25 mouse cellular contexts compared by ENCODE assay signal in the genomic region with DNA sequence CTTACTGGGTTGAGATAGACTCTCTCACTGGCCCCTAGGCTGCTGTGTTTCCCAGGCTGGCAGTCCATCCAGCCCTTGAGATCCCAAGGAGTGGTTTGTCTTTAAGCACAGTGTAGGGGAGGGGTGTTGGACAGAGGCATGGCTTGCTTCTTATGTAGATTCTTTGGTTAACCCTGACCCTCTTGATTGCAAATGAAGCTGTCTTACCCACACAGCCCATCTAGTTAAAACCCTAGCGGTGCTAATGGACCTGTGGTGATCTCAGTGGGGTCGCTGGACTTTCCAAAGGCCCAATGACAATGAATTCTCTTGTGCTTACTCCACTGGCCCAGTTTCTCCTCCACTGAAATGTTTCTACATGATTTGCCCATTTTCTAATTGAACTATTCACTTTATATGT. TPM values are rescaled to one million over a fixed set of nuclear protein-coding genes. Genes with fewer than 3 reads are reported as not detected.
DNase-seq lines count a peak whose midpoint lies in the region; ATAC-seq and TF ChIP-seq lines count a peak whose summit lies in the region.
"Had no signal": no experiment of that assay in that cellular context is flagged by ENCODE, and none has a peak within 500 bp of the region (broad histone marks: within the 10 kb centered on the region; RNA-seq: fewer than 3 reads in every experiment).

No protein-coding gene starts in this region.

- H3K36me3 ChIP-seq in forebrain, embryonic 12.5 days (replicated peaks): no peaks in the 10 kb centered on the region
- H3K36me3 ChIP-seq in forebrain, postnatal 0 days (ENCODE audit: insufficient read depth): no peaks in the 10 kb centered on the region
- H3K36me3 ChIP-seq in forebrain, embryonic 14.5 days (ENCODE audit: control insufficient read depth, insufficient read depth, low read length): no peaks in the 10 kb centered on the region
- H3K36me3 ChIP-seq: embryonic facial prominence, embryonic 10.5 days; heart, embryonic 15.5 days; hindbrain, embryonic 10.5 days; hindbrain, embryonic 15.5 days had no signal

- H3K4me1 ChIP-seq in forebrain, embryonic 12.5 days: peaks cover 9% of the 10 kb centered on the region
- H3K4me1 ChIP-seq in forebrain, postnatal 0 days (ENCODE audit: insufficient read depth): no peaks in the 10 kb centered on the region
- no peaks in the 10 kb centered on the region for H3K4me1 ChIP-seq in forebrain, embryonic 14.5 days (ENCODE audit: control insufficient read depth, insufficient read depth, low read length)

- peaks cover 22% of the 10 kb centered on the region for H3K27me3 ChIP-seq in forebrain, embryonic 12.5 days
- H3K27me3 ChIP-seq in forebrain, postnatal 0 days (ENCODE audit: insufficient read depth, low read length): no peaks in the 10 kb centered on the region; the same call in 1 of the 2 replicates
- H3K27me3 ChIP-seq in forebrain, embryonic 14.5 days (replicated peaks; ENCODE audit: control insufficient read depth, insufficient read depth, low read length): 0 out of 2 replicates have a peak, but pooled peaks cover 6% of the 10 kb centered on the region

- 6% methylated on average over 2 of the region's 2 CpGs for WGBS in forebrain, embryonic 12.5 days
- WGBS in forebrain, postnatal 0 days: 10% methylated on average over 2 of the region's 2 CpGs
- WGBS in forebrain, embryonic 14.5 days: 4% methylated on average over 2 of the region's 2 CpGs

- TF ChIP-seq CTCF in forebrain, postnatal 0 days (IDR thresholded peaks at IDR 0.05; ENCODE audit: low read depth): no peak

- no peak overlapping the region for H3K9ac ChIP-seq in forebrain, embryonic 12.5 days
- H3K9ac ChIP-seq in forebrain, postnatal 0 days: no peak overlapping the region
- H3K9ac ChIP-seq in forebrain, embryonic 14.5 days (ENCODE audit: low read length): no peak overlapping the region
- H3K9ac ChIP-seq: heart, embryonic 15.5 days; hindbrain, embryonic 15.5 days had no signal

- no peak overlapping the region for H3K4me2 ChIP-seq in forebrain, embryonic 12.5 days
- H3K4me2 ChIP-seq in forebrain, postnatal 0 days (ENCODE audit: low read depth): no peak overlapping the region
- no peak overlapping the region for H3K4me2 ChIP-seq in forebrain, embryonic 14.5 days (ENCODE audit: low read length)
- H3K4me2 ChIP-seq: heart, embryonic 11.5 days; heart, embryonic 15.5 days; hindbrain, embryonic 15.5 days had no signal

- no peak for DNase-seq in forebrain, postnatal 0 days
- peak; percentile 83 for DNase-seq in R1 (ENCODE audit: low read depth, low spot score)
- peak; percentile 22 for DNase-seq in forebrain, embryonic 14.5 days (ENCODE audit: low spot score)
- peak; percentile 66 for DNase-seq in retina, postnatal 1 day
- DNase-seq in heart, postnatal 4 days: no peak
- no peak for DNase-seq in c-Kit-positive CD71-positive TER-119-positive erythroid progenitor cells, embryonic 14.5 days (ENCODE audit: low spot score)
- no peak for DNase-seq in urinary bladder, adult 2 months (ENCODE audit: low spot score)
- DNase-seq: adrenal gland, postnatal 14 days; cerebellum, adult 2 months; cerebellum, postnatal 10 days; gastrocnemius, postnatal 14 days; heart, adult 2 months; heart, postnatal 14 days; kidney, adult 11 months had no signal

- no peak overlapping the region for H3K27ac ChIP-seq in forebrain, embryonic 12.5 days
- no peak overlapping the region for H3K27ac ChIP-seq in forebrain, postnatal 0 days (ENCODE audit: low read depth, low read length)
- no peak overlapping the region; the same call in 1 of the 2 replicates for H3K27ac ChIP-seq in forebrain, embryonic 14.5 days (ENCODE audit: low read depth, low read length)
- H3K27ac ChIP-seq: embryonic facial prominence, embryonic 10.5 days; heart, adult 2 months; heart, embryonic 15.5 days; hindbrain, embryonic 10.5 days; hindbrain, embryonic 15.5 days had no signal

- no peaks in the 10 kb centered on the region for H3K9me3 ChIP-seq in forebrain, embryonic 12.5 days
- no peaks in the 10 kb centered on the region for H3K9me3 ChIP-seq in forebrain, postnatal 0 days (ENCODE audit: low read length)
- no peaks in the 10 kb centered on the region for H3K9me3 ChIP-seq in forebrain, embryonic 14.5 days (replicated peaks; ENCODE audit: control insufficient read depth, low read length)
- H3K9me3 ChIP-seq: embryonic facial prominence, embryonic 10.5 days; heart, embryonic 15.5 days; hindbrain, embryonic 10.5 days; hindbrain, embryonic 15.5 days had no signal

- peak; percentile 55; the same call in 1 of the 2 replicates for ATAC-seq in forebrain, embryonic 12.5 days (ENCODE audit: low FRiP score)
- ATAC-seq in forebrain, postnatal 0 days: no peak
- 0 out of 2 replicates have a peak, but pooled peaks have one; percentile 20 for ATAC-seq in forebrain, embryonic 14.5 days
- ATAC-seq: activated CD4-positive, CD25-positive, alpha-beta regulatory T cell, adult 4 months; inflammation-experienced regulatory T-cells, adult 6 months had no signal

- no peak overlapping the region for H3K4me3 ChIP-seq in forebrain, embryonic 12.5 days (replicated peaks)
- no peak overlapping the region for H3K4me3 ChIP-seq in forebrain, postnatal 0 days (ENCODE audit: low read depth, low read length)
- no peak overlapping the region for H3K4me3 ChIP-seq in forebrain, embryonic 14.5 days (ENCODE audit: low read depth, low read length)
- H3K4me3 ChIP-seq: embryonic facial prominence, embryonic 10.5 days; heart, adult 2 months; heart, embryonic 15.5 days; hindbrain, embryonic 10.5 days; hindbrain, embryonic 15.5 days had no signal

RNA-seq across cellular contexts. Expression of a gene that starts 1.2 kb away (rescaled TPM):
- polyA plus RNA-seq in forebrain, embryonic 12.5 days (2016; fragmentation: Nextera tagmentation; extraction: Ambion mirVana): 1.5 and 2.0 TPM in 2 replicates
- total RNA-seq in forebrain, postnatal 0 days (2014; rRNA removed): 0.23 and 0.38 TPM in 2 replicates
- 1.7 and 2.7 TPM in 2 replicates for polyA plus RNA-seq in forebrain, postnatal 0 days (2015; fragmentation: Nextera tagmentation; extraction: Ambion mirVana)
- 2.6 and 2.8 TPM in 2 replicates for polyA plus RNA-seq in forebrain, embryonic 14.5 days (2014; fragmentation: Nextera tagmentation; extraction: Ambion mirVana)
- not detected for total RNA-seq in heart, postnatal 4 days (2021)
- polyA plus RNA-seq in urinary bladder, adult 2 months (2012; rRNA removed): 0.50 and 0.62 TPM in 2 replicates
- total RNA-seq: adrenal gland, adult 18-20 months; adrenal gland, postnatal 14 days; gastrocnemius, adult 18-20 months; gastrocnemius, postnatal 14 days; heart, adult 2 months; heart, postnatal 14 days had no signal
- polyA plus RNA-seq: activated CD4-positive, CD25-positive, alpha-beta regulatory T cell, adult 4 months; C2C12; embryonic facial prominence, embryonic 10.5 days; heart, adult 2 months; hindbrain, embryonic 10.5 days; inflammation-experienced regulatory T-cells, adult 6 months had no signal

Comparison
In these comparisons a context has a peak if more than half of its experiments do, and no peak if none do; other contexts are left out.
1. DNase-seq: peak in R1 (single experiment), forebrain, embryonic 14.5 days (single experiment) and retina, postnatal 1 day (single experiment); none in forebrain, postnatal 0 days (single experiment), heart, postnatal 4 days (single experiment), c-Kit-positive CD71-positive TER-119-positive erythroid progenitor cells, embryonic 14.5 days (single experiment) and urinary bladder, adult 2 months (single experiment).